Mouse (Mus musculus) embryonic facial prominence, embryonic 11.5 days (tissue): Measurements from ENCODE around the gene Tmem253. TPM values are rescaled to one million over a fixed set of nuclear protein-coding genes. Genes with fewer than 3 reads are reported as not detected.
"Not testable (repeated sequence)": the region's sequence is repeated elsewhere in the genome, so short reads cannot be mapped to it uniquely, and the experiment has no call there.

Experiments used
- ATAC-seq: fragments of 200-750 bp; cut with Nextera tagmentation; replicated peaks from 2 replicates; pipeline ENCODE4 v1.8.0; 2017; ENCODE audit warnings: low read depth; ENCODE audit not compliant: insufficient number of reproducible peaks, low FRiP score, low TSS enrichment
- DNase-seq: peaks from one replicate; pipeline ENCODE4 v3.0.0-alpha.2; 2015; ENCODE audit warnings: low spot score
- H3K27ac ChIP-seq: fragments of 300-500 bp; sonication (generic); replicated peaks from 2 replicates; pipeline ENCODE4 v1.5.1; 2014; ENCODE audit warnings: mild to moderate bottlenecking, low read depth, low read length, control low read depth
- H3K27me3 ChIP-seq: fragments of 300-500 bp; sonication (generic); 2 replicates; pipeline ENCODE4 v1.6.1; 2014; ENCODE audit warnings: mild to moderate bottlenecking, low read length, moderate library complexity, mixed read lengths; ENCODE audit not compliant: control insufficient read depth, insufficient read depth
- H3K36me3 ChIP-seq: fragments of 300-500 bp; sonication (generic); replicated peaks from 2 replicates; pipeline ENCODE4 v1.6.1; 2014; ENCODE audit warnings: low read depth, mild to moderate bottlenecking, low read length, moderate library complexity, mixed read lengths; ENCODE audit not compliant: control insufficient read depth, insufficient read depth
- H3K4me1 ChIP-seq: fragments of 300-500 bp; sonication (generic); 2 replicates; pipeline ENCODE4 v1.6.1; 2014; ENCODE audit warnings: low read length, mixed read lengths; ENCODE audit not compliant: control insufficient read depth, insufficient read depth
- H3K4me2 ChIP-seq: fragments of 300-500 bp; sonication (generic); 2 replicates; pipeline ENCODE4 v1.6.1; 2014; ENCODE audit warnings: low read depth, mild to moderate bottlenecking, control low read depth, low read length, moderate library complexity
- H3K4me3 ChIP-seq: fragments of 300-500 bp; sonication (generic); 2 replicates; pipeline ENCODE4 v1.5.1; 2014; ENCODE audit warnings: low read depth, low read length, control low read depth
- H3K9ac ChIP-seq: fragments of 300-500 bp; sonication (generic); replicated peaks from 2 replicates; pipeline ENCODE4 v1.6.1; 2014; ENCODE audit warnings: mild to moderate bottlenecking, control low read depth, low read length
- H3K9me3 ChIP-seq: fragments of 300-500 bp; sonication (generic); replicated peaks from 2 replicates; pipeline ENCODE4 v1.6.1; 2016; ENCODE audit warnings: mild to moderate bottlenecking, low read length, inconsistent platforms, mixed read lengths; ENCODE audit not compliant: control insufficient read depth
- WGBS: fragments of 180-500 bp; shearing (Covaris S2); extraction: QIAGEN DNeasy Blood & Tissue Kit; methylation state at CpG from one replicate; pipeline ENCODE4 v1.1.7; 2014; 5-methylcytosine and 5-hydroxymethylcytosine counted together
- polyA plus RNA-seq: library from polyadenylated mRNA; unstranded; fragments of >200 nt; fragmentation: Nextera tagmentation; extraction: Ambion mirVana; gene quantifications from 2 replicates; pipeline ENCODE4 v1.2.1, GENCODE M21; 2014

Tmem253 gene
- polyA plus RNA-seq, 1 experiment from 2014 or later, result 0.35 TPM

DNA sequence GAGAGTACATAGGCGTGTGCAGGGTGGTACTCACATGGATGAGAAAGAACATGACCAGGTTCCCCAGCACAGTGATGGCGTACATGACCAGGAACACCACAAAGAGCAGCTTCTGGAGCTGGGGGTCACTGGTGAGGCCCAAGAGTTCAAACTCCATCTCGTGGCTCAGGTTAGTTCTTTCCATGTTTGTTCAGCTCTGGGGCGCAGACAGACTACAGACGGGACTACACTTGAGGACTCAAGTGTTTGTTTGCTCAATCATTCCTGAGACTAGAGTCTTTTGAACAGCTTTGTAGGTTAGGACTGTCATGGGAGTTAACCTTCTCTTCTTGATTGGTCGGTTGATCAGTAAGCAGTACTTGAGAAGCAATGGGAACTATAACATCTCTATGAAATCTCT is 20.5 kb downstream of the Tmem253 start:
- Histone ChIP-seq H3K36me3 (no peaks in the 10 kb centered on the region), H3K9me3 (no peaks in the 10 kb centered on the region), H3K9ac (no peak overlapping the region), H3K4me1 (no peaks in the 10 kb centered on the region), H3K27me3 (no peaks in the 10 kb centered on the region), H3K27ac (no peak overlapping the region), H3K4me3 (no peak overlapping the region), H3K4me2 (no peak overlapping the region)
- DNase-seq (no peak), ATAC-seq (no peak)
- 86% methylated on average over 6 of the region's 6 CpGs for WGBS

DNA sequence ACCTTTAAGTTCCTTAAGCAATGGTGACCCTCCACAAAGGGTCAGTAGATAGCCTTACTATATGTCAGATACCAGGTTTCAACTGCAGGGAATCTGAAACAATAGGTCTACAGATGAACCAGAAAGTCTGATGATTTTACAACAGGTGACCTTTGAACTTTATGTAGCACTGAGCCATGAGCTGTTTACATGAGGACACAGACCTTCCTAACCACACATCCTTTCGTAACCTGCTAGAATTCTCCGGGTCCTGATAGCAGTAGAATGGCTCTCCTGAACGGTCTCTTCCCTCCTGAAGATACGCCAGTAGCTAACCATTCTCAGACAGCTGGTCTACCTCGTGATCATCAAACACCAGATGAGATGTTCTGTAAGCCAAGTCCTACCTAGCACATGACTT is 23.9 kb downstream of the Tmem253 start:
- DNase-seq (no peak), ATAC-seq (no peak)
- WGBS, result 89% methylated on average over 5 of the region's 5 CpGs
- Histone ChIP-seq H3K9ac (no peak overlapping the region), H3K27ac (no peak overlapping the region), H3K36me3 (no peaks in the 10 kb centered on the region), H3K4me3 (no peak overlapping the region), H3K4me2 (no peak overlapping the region), H3K9me3 (no peaks in the 10 kb centered on the region), H3K4me1 (no peaks in the 10 kb centered on the region), H3K27me3 (no peaks in the 10 kb centered on the region)

DNA sequence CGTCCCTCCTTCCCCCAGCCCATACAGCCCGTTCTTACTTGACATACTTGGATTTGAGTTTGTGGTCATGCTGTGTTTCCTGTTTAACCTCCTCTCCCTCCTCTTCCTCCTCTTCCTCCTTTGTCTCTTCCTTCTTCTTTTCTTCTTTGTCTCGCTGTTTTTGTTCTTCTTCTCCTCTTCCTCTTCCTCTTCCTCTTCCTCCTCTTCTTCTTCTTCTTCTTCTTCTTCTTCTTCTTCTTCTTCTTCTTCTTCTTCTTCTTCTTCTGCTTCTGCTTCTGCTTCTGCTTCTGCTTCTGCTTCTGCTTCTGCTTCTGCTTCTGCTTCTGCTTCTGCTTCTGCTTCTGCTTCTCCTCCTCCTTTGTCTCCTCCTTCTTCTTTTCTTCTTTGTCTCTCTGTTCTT is 26.9 kb downstream of the Tmem253 start, which contains the start of gene Olfr221:
Gene Olfr221 (minus strand): TSS at position 101 of the 400 bp plus-strand sequence.
- WGBS, result 58% methylated on average over 3 of the region's 3 CpGs
- not testable (repeated sequence) for H3K27me3 ChIP-seq, H3K36me3 ChIP-seq, H3K9ac ChIP-seq, DNase-seq, ATAC-seq, H3K9me3 ChIP-seq, H3K27ac ChIP-seq, H3K4me2 ChIP-seq, H3K4me1 ChIP-seq, H3K4me3 ChIP-seq

DNA sequence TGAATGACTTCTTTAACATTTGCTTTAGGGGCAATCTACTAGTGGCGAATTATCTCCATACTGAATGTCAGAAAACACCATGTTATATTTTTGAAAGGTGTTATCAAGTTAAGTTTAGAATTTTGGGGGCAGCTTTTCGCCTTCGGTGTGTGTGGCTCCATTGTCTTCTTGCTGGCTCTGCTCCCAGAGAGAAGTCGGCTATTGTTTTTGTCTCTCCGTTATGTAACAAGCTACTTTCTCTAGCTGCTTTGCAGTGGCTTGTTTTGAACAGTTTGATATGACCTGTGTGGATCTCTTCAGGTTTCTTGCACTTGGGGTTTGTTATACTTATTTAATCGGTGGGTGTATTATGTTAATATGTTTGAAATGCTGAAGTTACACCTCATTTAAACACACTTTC is 28.0 kb downstream of the Tmem253 start:
- Histone ChIP-seq H3K4me3 (no peak overlapping the region), H3K27me3 (no peaks in the 10 kb centered on the region), H3K27ac (no peak overlapping the region), H3K36me3 (no peaks in the 10 kb centered on the region), H3K4me1 (no peaks in the 10 kb centered on the region), H3K9ac (no peak overlapping the region), H3K4me2 (no peak overlapping the region), H3K9me3 (no peaks in the 10 kb centered on the region)
- DNase-seq, result no peak
- no peak for ATAC-seq
- 72% methylated on average over 6 of the region's 6 CpGs for WGBS

DNA sequence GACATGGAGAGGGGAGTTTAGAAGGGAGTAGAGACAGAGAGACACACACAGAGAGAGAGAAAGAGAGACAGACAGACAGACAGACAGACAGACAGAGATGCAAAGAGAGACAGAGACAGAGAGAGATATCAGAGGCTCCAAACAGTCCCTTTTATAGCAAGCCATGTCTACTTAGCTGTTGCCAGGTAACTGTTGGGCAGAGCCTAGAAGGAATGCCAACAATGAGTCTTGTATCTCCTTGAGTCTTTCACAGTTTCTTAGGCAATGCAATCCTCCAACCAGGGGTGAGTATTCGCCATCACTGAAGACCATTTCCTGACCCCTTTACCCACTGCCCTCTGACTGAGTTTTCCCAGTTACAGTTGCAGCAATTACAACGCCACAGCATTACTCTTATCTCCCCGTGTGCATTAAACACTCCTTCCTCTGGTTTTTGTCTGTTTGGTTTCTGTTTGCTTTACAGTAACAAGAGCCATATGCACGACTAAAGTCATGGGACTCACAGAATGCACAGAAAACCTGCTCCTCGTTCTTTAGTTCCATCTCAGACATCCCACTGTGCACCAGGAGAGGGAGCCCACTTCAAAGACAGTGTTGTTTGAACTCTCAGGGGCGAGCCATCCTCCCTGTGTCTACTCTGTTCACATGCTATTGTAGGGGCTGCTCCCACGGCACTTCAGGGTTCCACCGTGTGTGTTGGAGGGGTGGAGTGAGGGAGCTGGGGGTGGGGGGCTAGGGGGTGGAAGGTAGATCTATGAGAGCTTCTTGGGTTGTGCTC is 29.6 kb downstream of the Tmem253 start:
- Histone ChIP-seq H3K27me3 (no peaks in the 10 kb centered on the region), H3K4me1 (no peaks in the 10 kb centered on the region), H3K9ac (no peak overlapping the region), H3K4me2 (no peak overlapping the region), H3K36me3 (no peaks in the 10 kb centered on the region), H3K27ac (no peak overlapping the region), H3K4me3 (no peak overlapping the region), H3K9me3 (no peaks in the 10 kb centered on the region)
- peak; percentile 79; the same call in 1 of the 2 replicates for ATAC-seq
- peak; percentile 79 for DNase-seq
- 7% methylated on average over 8 of the region's 8 CpGs for WGBS

DNA sequence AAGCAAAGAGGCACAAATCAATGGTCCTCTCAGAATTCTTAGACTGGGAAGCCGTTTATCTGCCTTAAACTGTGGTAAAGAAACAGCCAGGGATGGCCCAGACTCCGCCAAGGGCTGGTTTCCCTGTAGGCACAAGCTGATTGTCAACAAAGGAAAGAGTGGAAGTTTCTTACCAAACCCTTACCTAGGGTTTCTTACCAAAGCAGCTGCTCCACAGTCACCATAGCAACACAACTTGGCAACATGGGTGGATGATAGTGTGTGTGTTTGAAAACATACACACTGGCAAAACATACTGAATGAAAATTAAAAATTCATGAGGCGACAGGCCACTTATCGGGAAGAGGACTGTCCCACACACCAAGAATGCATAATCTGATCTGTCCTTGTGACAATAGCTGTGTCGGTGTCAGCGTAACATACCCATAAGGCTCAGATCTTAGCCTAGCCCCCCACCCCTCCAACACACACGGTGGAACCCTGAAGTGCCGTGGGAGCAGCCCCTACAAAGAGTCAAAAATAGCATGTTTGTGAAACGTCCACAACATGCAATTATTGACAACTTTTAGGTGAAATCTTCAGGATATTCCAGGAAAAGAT is 30.6 kb downstream of the Tmem253 start:
- 81% methylated on average over 9 of the region's 9 CpGs for WGBS
- DNase-seq, result no peak

DNA sequence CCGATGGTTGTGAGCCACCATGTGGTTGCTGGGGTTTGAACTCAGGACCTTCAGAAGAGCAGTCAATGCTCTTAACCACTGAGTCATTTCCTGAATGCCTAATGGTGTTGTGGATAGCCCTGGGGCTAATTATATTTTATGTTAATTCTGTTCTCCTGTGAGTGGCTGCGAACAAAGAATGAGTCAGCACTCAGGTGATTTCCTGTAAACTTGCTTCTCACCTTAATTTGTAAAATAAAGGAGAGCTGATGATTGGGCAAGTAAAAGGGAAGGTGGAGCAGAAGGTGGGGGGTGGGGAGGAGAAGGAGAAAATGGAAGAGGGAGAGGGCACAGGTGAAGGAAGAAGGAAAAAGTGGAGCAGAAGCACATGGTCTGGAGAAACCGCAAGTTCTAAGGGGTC is 37.3 kb downstream of the Tmem253 start:
- not testable (repeated sequence) for H3K27ac ChIP-seq, H3K4me2 ChIP-seq, H3K27me3 ChIP-seq, H3K9ac ChIP-seq, H3K9me3 ChIP-seq, ATAC-seq, DNase-seq, H3K36me3 ChIP-seq, H3K4me1 ChIP-seq, H3K4me3 ChIP-seq
- WGBS, result 88% methylated on average over 3 of the region's 3 CpGs

More for the DNA sequence above, 30.6 kb downstream of the Tmem253 start:
- Histone ChIP-seq H3K4me2 (no peak overlapping the region), H3K9ac (no peak overlapping the region), H3K27me3 (no peaks in the 10 kb centered on the region), H3K4me1 (no peaks in the 10 kb centered on the region), H3K27ac (no peak overlapping the region), H3K36me3 (no peaks in the 10 kb centered on the region), H3K9me3 (no peaks in the 10 kb centered on the region), H3K4me3 (no peak overlapping the region)
- ATAC-seq, result no peak

DNA sequence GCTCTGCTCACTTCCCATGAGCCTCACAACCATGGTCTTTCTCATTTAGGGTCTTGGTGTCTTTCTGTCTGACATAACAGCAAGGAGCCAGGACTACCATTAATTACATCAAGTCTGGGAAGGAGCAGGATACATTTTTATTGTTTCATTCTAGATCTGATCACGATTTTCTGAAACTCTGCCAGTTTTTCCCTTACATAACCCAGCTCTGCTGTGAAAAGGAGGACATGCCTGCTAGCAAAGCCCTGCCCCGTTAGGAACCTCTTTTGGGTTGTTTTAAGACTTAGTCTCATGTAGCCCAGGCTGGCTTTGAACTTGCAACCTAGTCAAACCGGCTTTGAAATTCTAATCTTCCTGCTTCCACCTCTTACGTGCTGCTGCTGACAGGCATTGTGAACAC is 44.5 kb downstream of the Tmem253 start:
- no peaks in the 10 kb centered on the region for H3K4me1 ChIP-seq
- WGBS, result 72% methylated on average over 4 of the region's 4 CpGs
- H3K27me3 ChIP-seq, result no peaks in the 10 kb centered on the region
- ATAC-seq (no peak), DNase-seq (no peak)
- H3K36me3 ChIP-seq, result no peaks in the 10 kb centered on the region
- H3K4me3 ChIP-seq, result no peak overlapping the region
- no peaks in the 10 kb centered on the region for H3K9me3 ChIP-seq
- H3K4me2 ChIP-seq, result no peak overlapping the region
- H3K27ac ChIP-seq, result no peak overlapping the region
- no peak overlapping the region for H3K9ac ChIP-seq
